Mouse (Mus musculus) G1E (cell line): ENCODE measurements around the gene Ubr1. TPM values are rescaled to one million over a fixed set of nuclear protein-coding genes. Genes with fewer than 3 reads are reported as not detected.

Experiments used
- ATAC-seq: 2 replicates; pipeline ENCODE4 v1.8.0; 2016; ENCODE audit warnings: mild to moderate bottlenecking; ENCODE audit not compliant: insufficient number of reproducible peaks, poor library complexity, low FRiP score, severe bottlenecking; ENCODE audit errors: extremely low read depth
- DNase-seq: peaks from one replicate; pipeline ENCODE4 v3.0.0; 2012; ENCODE audit warnings: low spot score
- H3K27me3 ChIP-seq: 2 replicates; pipeline ENCODE4 v1.6.1; 2012; ENCODE audit warnings: mild to moderate bottlenecking, low read length, inconsistent platforms; ENCODE audit not compliant: insufficient read depth
- H3K36me3 ChIP-seq: replicated peaks from 2 replicates; pipeline ENCODE3; 2012; ENCODE audit warnings: mild to moderate bottlenecking, inconsistent platforms
- H3K4me1 ChIP-seq: 2 replicates; pipeline ENCODE4 v1.6.1; 2012; ENCODE audit warnings: low read depth, low read length, inconsistent platforms, mixed read lengths; ENCODE audit not compliant: insufficient read depth
- H3K4me3 ChIP-seq: 2 replicates; pipeline ENCODE4 v1.5.1; 2012; ENCODE audit warnings: low read depth, mild to moderate bottlenecking, inconsistent platforms, low read length, moderate library complexity, mixed read lengths
- H3K9me3 ChIP-seq: replicated peaks from 2 replicates; pipeline ENCODE4 v1.6.1; 2012; ENCODE audit warnings: inconsistent platforms
- CTCF ChIP-seq: IDR thresholded peaks from 2 replicates; pipeline ENCODE4 v1.5.1; 2012; ENCODE audit warnings: low read depth, low read length, inconsistent platforms, mixed read lengths
- GATA1 ChIP-seq: IDR thresholded peaks from 2 replicates; pipeline ENCODE4 v1.6.1; 2012; ENCODE audit warnings: borderline replicate concordance, low read length, inconsistent platforms, mixed read lengths
- GATA2 ChIP-seq: IDR thresholded peaks from 2 replicates; pipeline ENCODE4 v1.6.1; 2012; ENCODE audit warnings: low read depth, low read length, inconsistent platforms, borderline replicate concordance
- POLR2AphosphoS5 ChIP-seq: IDR thresholded peaks from 2 replicates; pipeline ENCODE4 v1.6.1; 2012; ENCODE audit warnings: low read depth, low read length, inconsistent platforms; ENCODE audit not compliant: insufficient replicate concordance
- TAL1 ChIP-seq: conservative IDR thresholded peaks from 2 replicates; pipeline ENCODE4 v1.6.1; 2012; ENCODE audit warnings: low read depth, low read length, inconsistent platforms, mixed read lengths
- polyA plus RNA-seq: library from polyadenylated mRNA; stranded (reverse); fragments of >175 nt; gene quantifications from 2 replicates; pipeline ENCODE4 v1.2.3, GENCODE M21; 2012
- total RNA-seq, 2 experiments: library from RNA; stranded (forward) in 1 of 2; stranded (reverse) in 1 of 2; fragments of 200-1000 nt in 1 of 2; fragments of >200 nt in 1 of 2; fragmentation: Nextera tagmentation in 1 of 2; gene quantifications; 2 replicates each; pipeline ENCODE4 v1.2.3; 2014 to 2017

The Ubr1 gene
- total RNA-seq (2014; fragmentation: Nextera tagmentation) (49.1 and 49.4 TPM in 2 replicates), total RNA-seq (2017) (27.6 and 33.2 TPM in 2 replicates), polyA plus RNA-seq (19.7 and 26.5 TPM in 2 replicates)

- Histone ChIP-seq H3K27me3 (no peaks in the 10 kb centered on the region), H3K4me1 (peaks cover 31% of the 10 kb centered on the region), H3K36me3 (peaks cover 17% of the 10 kb centered on the region), H3K4me3 (peak within 1 kb of the TSS; percentile 89), H3K9me3 (no peaks in the 10 kb centered on the region)
- peak; percentile 79 for ATAC-seq
- DNase-seq: peak; percentile 91
- TF ChIP-seq TAL1 (no peak), GATA2 (no peak)
Measured at GRCm38 (mm10) chr2:120970559-120971080, at the start of gene Ubr1. Gene Ubr1 (minus strand): TSS chr2:120970715.

- H3K36me3 ChIP-seq: peaks cover 35% of the 10 kb centered on the region
- DNase-seq: no peak
Measured at GRCm38 (mm10) chr2:121017151-121017550, 46.6 kb upstream of the Ubr1 start.

GRCm38 (mm10) chr2:121016226-121016625 is 45.7 kb upstream of the Ubr1 start:
- TF ChIP-seq CTCF (no peak), POLR2AphosphoS5 (no peak), GATA1 (no peak), TAL1 (no peak), GATA2 (no peak)
- Histone ChIP-seq H3K4me3 (no peak overlapping the region), H3K27me3 (no peaks in the 10 kb centered on the region), H3K4me1 (0 out of 2 replicates have a peak, but pooled peaks cover 2% of the 10 kb centered on the region), H3K36me3 (peaks cover 44% of the 10 kb centered on the region), H3K9me3 (no peaks in the 10 kb centered on the region)
- DNase-seq (no peak), ATAC-seq (no peak)

More at GRCm38 (mm10) chr2:121017151-121017550, 46.6 kb upstream of the Ubr1 start:
- no peak for ATAC-seq
- Histone ChIP-seq H3K27me3 (no peaks in the 10 kb centered on the region), H3K9me3 (no peaks in the 10 kb centered on the region), H3K4me1 (0 out of 2 replicates have a peak, but pooled peaks cover 2% of the 10 kb centered on the region), H3K4me3 (no peak overlapping the region)
- no peak for TF ChIP-seq POLR2AphosphoS5
- no peak for TF ChIP-seq TAL1
- no peak for TF ChIP-seq CTCF
- no peak for TF ChIP-seq GATA2

GRCm38 (mm10) chr2:121015507-121015906 is 45.0 kb upstream of the Ubr1 start:
- no peak for TF ChIP-seq CTCF
- no peak for TF ChIP-seq GATA2
- no peak for TF ChIP-seq POLR2AphosphoS5
- no peak for TF ChIP-seq TAL1
- TF ChIP-seq GATA1: no peak
- peaks cover 50% of the 10 kb centered on the region for H3K36me3 ChIP-seq
- ATAC-seq: no peak

GRCm38 (mm10) chr2:121012676-121013075 is 42.2 kb upstream of the Ubr1 start:
- no peak for DNase-seq
- peaks cover 17% of the 10 kb centered on the region for H3K4me1 ChIP-seq
- no peaks in the 10 kb centered on the region for H3K27me3 ChIP-seq
- peaks cover 54% of the 10 kb centered on the region for H3K36me3 ChIP-seq
- H3K4me3 ChIP-seq: no peak overlapping the region
- TF ChIP-seq TAL1: no peak
- no peak for TF ChIP-seq GATA2
- no peak for TF ChIP-seq GATA1
- TF ChIP-seq POLR2AphosphoS5: no peak
- no peak for ATAC-seq
- H3K9me3 ChIP-seq: no peaks in the 10 kb centered on the region

More at GRCm38 (mm10) chr2:121015507-121015906, 45.0 kb upstream of the Ubr1 start:
- Histone ChIP-seq H3K4me3 (no peak overlapping the region), H3K27me3 (no peaks in the 10 kb centered on the region), H3K4me1 (0 out of 2 replicates have a peak, but pooled peaks cover 2% of the 10 kb centered on the region), H3K9me3 (no peaks in the 10 kb centered on the region)
- DNase-seq: no peak

- DNase-seq: peak; percentile 5
- ATAC-seq: no peak
- Histone ChIP-seq H3K36me3 (peaks cover 50% of the 10 kb centered on the region), H3K9me3 (no peaks in the 10 kb centered on the region), H3K27me3 (no peaks in the 10 kb centered on the region), H3K4me1 (peaks cover 17% of the 10 kb centered on the region), H3K4me3 (peak overlapping the region; percentile 87)
- TF ChIP-seq POLR2AphosphoS5: no peak
- TF ChIP-seq TAL1: no peak
- TF ChIP-seq CTCF: no peak
- no peak for TF ChIP-seq GATA1
- TF ChIP-seq GATA2: no peak
Measured at GRCm38 (mm10) chr2:121009071-121009677, 38.7 kb upstream of the Ubr1 start.
